Mouse (Mus musculus): Measurements from ENCODE around the gene Msantd4.

Gene Msantd4

GRCm38 (mm10) chr9:4375828-4376639 lies at the start of gene Msantd4:
Gene Msantd4, plus strand, starts transcription at chr9:4376562.
- WGBS = 1% methylated on average over 31 of the region's 31 CpGs

GRCm38 (mm10) chr9:4353163-4353562 lies 23.2 kb upstream of the Msantd4 start:
- 86% methylated on average over 1 of the region's 1 CpGs for WGBS

- WGBS = 1% methylated on average over 15 of the region's 15 CpGs
Observed at GRCm38 (mm10) chr9:4376640-4377120, 318 bp downstream of the Msantd4 start.

- 94% methylated on average over 11 of the region's 11 CpGs for WGBS
Observed at GRCm38 (mm10) chr9:4400801-4401200, 24.4 kb downstream of the Msantd4 start.

Measured in cerebral cortex, adult 2 months (tissue).